Mouse (Mus musculus) testis, adult 2 months (tissue): ENCODE measurements around the gene Prdm5. TPM values are rescaled to one million over a fixed set of nuclear protein-coding genes. Genes with fewer than 3 reads are reported as not detected.

Source experiments
- H3K27ac ChIP-seq: fragments of 200-500 bp; 2 replicates; pipeline ENCODE4 v1.5.1; 2012; ENCODE audit warnings: low read depth, low read length; ENCODE audit not compliant: control insufficient read depth, insufficient read depth
- H3K27me3 ChIP-seq: fragments of 200-500 bp; 2 replicates; pipeline ENCODE4 v1.6.1; 2012; ENCODE audit warnings: mild to moderate bottlenecking, low read length, moderate library complexity; ENCODE audit not compliant: control insufficient read depth, insufficient read depth
- H3K36me3 ChIP-seq: fragments of 200-500 bp; 2 replicates; pipeline ENCODE4 v1.6.1; 2012; ENCODE audit warnings: mild to moderate bottlenecking, low read length; ENCODE audit not compliant: control insufficient read depth, insufficient read depth
- H3K4me1 ChIP-seq: fragments of 200-500 bp; 2 replicates; pipeline ENCODE4 v1.6.1; 2012; ENCODE audit warnings: low read length; ENCODE audit not compliant: control insufficient read depth, insufficient read depth
- H3K4me3 ChIP-seq: fragments of 200-500 bp; 2 replicates; pipeline ENCODE4 v1.5.1; 2012; ENCODE audit warnings: low read depth, mild to moderate bottlenecking, low read length, moderate library complexity, mixed read lengths; ENCODE audit not compliant: control insufficient read depth
- CTCF ChIP-seq: fragments of 200-500 bp; IDR thresholded peaks from 2 replicates; pipeline ENCODE4 v1.5.1; 2012; ENCODE audit warnings: low read depth, mild to moderate bottlenecking, inconsistent platforms, low read length, moderate library complexity; ENCODE audit not compliant: control insufficient read depth, insufficient read depth, insufficient replicate concordance
- POLR2A ChIP-seq: fragments of 200-500 bp; IDR thresholded peaks from 2 replicates; pipeline ENCODE4 v1.6.1; 2012; ENCODE audit warnings: low read depth, mild to moderate bottlenecking, inconsistent platforms, low read length, moderate library complexity; ENCODE audit not compliant: control insufficient read depth
- polyA plus RNA-seq: library from polyadenylated mRNA; depleted of rRNA; stranded (reverse); fragments of >200 nt; gene quantifications from 2 replicates; pipeline ENCODE4 v1.2.3, GENCODE M21; 2012

Gene Prdm5
- polyA plus RNA-seq, 1 experiment: 1.4 TPM

DNA sequence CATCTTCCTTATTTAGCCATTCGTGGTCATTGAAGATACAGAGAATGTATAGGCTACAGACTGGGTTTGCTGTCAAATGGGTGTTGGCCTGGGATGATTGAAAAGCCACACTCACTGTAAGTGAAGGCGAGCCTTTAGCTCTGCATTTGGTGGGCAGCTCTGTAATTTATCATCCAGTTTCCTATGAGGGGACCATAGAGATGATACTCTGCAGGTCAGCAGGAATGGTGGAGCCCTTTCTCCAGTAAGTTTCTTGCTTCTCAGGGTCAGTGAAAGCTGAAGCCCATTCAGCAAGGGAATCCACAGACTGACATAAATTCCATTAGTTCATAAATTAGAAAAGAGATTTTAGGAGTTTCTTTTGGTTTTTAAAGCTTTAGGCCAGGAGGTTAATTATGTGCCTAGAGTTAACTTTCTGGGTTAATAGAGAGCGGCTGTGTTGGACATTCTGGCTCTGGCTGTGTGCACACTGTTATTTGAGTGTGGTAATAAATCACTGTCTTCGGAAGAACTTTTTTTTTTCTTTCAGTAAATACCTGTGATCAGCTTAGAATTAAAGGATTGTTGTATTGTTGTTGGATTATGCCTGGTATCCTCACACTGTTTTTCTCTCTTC is 113.4 kb downstream of the Prdm5 start:
- Histone ChIP-seq H3K27ac (no peak overlapping the region), H3K36me3 (no peaks in the 10 kb centered on the region), H3K27me3 (no peaks in the 10 kb centered on the region), H3K4me3 (no peak overlapping the region), H3K4me1 (no peaks in the 10 kb centered on the region)
- no peak for TF ChIP-seq CTCF
- TF ChIP-seq POLR2A: no peak

DNA sequence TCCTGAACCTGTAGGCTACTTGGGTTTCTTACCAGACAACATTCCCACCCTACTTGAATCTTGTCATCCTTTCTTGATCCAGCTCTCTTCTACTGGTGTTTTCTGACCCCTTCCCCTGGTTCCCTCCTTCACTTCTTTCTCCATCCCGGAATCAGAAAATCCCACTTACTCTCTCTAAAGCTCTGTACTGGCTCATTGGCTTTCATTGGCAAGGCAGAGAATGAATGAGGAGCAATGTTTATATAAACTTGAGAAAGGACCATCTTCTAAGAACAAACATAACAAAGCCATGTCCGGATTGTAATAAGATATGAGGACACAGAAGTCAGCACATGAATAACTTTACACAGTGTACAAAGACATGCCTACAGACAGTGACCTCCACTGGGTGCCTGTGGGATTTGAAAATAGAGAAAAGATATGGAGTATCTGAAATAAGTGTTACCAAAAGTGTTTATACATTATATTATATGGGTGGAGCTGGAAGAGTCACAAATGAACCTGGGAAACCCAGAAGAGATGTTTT is 127.9 kb downstream of the Prdm5 start:
- TF ChIP-seq POLR2A (no peak), CTCF (no peak)
- H3K4me1 ChIP-seq: no peaks in the 10 kb centered on the region
- no peak overlapping the region for H3K27ac ChIP-seq
- no peak overlapping the region for H3K4me3 ChIP-seq
- H3K27me3 ChIP-seq: no peaks in the 10 kb centered on the region
- no peaks in the 10 kb centered on the region for H3K36me3 ChIP-seq

DNA sequence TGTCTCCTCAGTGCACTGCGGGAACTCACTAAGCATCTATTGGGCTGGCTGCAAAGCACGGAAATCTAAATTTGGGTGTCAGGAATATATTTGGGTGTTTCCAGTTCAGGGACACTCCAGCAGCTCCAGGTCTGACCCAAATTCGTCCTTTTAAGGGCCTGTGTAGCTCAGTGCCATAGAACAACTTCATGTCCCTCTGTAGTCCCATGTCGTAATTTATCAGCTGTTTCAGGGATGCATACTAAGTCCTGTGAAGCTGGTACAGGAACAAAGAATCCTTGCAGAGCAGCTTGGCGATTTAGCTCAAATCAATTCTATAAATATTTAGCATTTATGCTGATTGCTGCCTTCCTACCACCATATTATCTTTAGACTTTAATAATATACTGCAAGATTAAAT is 136.6 kb downstream of the Prdm5 start:
- no peaks in the 10 kb centered on the region for H3K36me3 ChIP-seq
- H3K4me3 ChIP-seq: no peak overlapping the region
- H3K27me3 ChIP-seq: no peaks in the 10 kb centered on the region
- TF ChIP-seq CTCF: no peak
- H3K4me1 ChIP-seq: no peaks in the 10 kb centered on the region
- no peak overlapping the region for H3K27ac ChIP-seq

DNA sequence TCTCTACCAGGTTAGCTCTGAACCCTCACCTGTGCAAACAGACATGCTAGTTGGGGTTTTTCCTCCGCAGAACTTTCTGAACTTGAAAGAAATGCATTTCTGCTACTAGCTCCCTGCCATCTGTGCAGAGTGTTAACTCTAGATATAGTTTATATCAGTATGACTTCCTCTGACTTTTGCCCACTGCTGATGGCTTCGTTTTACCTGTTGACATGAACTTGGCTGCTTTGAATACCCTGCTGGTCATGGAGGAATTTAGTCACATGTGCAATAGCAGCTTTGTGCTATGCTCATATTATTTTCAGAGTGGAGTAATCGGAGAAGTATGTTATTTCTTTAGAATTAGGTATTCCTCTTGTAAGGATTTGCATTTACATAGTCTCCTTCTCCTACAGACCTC is 142.9 kb downstream of the Prdm5 start:
- Histone ChIP-seq H3K27ac (no peak overlapping the region), H3K36me3 (no peaks in the 10 kb centered on the region), H3K4me3 (no peak overlapping the region), H3K4me1 (no peaks in the 10 kb centered on the region), H3K27me3 (no peaks in the 10 kb centered on the region)
- TF ChIP-seq POLR2A (no peak), CTCF (no peak)

DNA sequence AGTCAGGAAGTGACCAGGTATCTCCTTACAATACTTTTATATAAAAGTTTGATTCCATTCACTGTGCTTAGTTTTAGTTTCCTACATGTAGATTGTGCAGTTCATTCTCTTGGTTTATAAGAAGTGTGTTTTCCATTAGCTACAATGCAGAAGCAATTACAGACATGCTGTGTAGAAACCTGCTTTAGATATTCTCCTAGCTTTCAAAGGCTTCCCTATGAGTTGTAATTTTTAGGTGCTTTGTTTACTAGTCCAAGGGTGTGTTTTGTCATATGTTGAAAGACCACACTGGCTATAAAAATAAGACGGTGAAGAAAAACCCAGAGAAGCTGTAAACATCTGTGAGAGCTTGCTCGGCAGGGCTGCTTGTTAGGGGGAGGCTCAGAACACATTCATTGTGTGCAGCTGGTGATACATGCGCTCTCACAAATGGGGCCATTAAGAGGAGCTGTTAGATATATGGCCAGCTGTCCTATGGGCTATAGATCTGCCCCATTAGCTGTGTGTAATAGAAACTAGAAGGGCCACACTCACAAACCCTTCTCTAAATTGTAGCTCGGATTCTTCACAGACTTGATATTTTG is 144.8 kb downstream of the Prdm5 start:
- no peak overlapping the region for H3K27ac ChIP-seq
- TF ChIP-seq POLR2A: no peak
- no peak for TF ChIP-seq CTCF

DNA sequence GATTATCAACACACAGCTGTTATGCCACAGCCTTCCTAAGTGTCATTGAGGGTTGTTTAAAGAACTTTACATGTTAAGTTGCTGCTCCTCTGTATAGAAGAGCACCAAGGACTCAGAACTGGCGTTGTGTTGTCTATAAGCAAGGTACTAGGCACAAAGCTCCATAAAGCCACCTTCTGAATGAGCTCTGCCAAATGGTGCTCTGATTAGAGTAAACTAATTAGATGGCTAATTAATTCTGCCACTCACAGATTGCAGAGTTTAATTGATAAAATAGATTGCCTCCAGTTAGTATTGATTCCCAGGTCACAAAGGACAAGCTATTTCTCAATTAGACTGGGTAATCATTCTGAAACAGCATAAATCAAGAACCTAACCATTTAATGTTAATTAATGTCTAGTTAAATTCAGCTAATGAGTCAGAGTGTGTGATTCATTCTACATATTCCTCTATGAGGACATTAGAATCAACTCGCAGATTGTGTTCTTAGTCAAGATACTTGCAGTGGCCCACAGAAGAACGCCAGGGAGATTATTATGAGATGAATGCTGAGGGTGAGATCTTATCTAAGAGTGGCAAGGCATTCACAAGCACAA is 147.0 kb downstream of the Prdm5 start:
- Histone ChIP-seq H3K27ac (no peak overlapping the region), H3K27me3 (no peaks in the 10 kb centered on the region), H3K36me3 (no peaks in the 10 kb centered on the region), H3K4me3 (no peak overlapping the region), H3K4me1 (no peaks in the 10 kb centered on the region)
- TF ChIP-seq POLR2A (no peak), CTCF (no peak)

More for the DNA sequence above, 144.8 kb downstream of the Prdm5 start:
- H3K4me1 ChIP-seq: no peaks in the 10 kb centered on the region
- no peak overlapping the region for H3K4me3 ChIP-seq
- no peaks in the 10 kb centered on the region for H3K27me3 ChIP-seq
- H3K36me3 ChIP-seq: no peaks in the 10 kb centered on the region

DNA sequence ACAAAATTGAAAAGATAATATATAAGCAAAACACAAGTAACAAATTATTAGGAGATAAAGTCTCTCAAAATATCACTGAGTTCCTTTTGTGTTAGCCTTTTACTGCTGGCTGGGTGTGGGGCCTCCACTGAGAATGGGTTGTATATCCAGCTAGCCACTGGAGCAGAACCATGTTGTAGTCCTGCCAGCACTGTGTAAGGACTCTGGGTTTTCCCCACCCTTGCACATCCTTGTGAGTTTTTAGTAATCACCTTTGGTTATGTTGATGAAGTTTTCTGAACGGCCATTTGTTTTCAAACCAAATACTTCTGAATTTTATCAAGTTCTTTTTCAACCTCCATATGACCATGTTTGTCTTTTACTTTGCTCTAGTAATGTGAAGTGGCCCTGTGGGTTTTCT is 151.7 kb downstream of the Prdm5 start:
- Histone ChIP-seq H3K27me3 (no peaks in the 10 kb centered on the region), H3K36me3 (no peaks in the 10 kb centered on the region), H3K4me1 (no peaks in the 10 kb centered on the region), H3K27ac (no peak overlapping the region), H3K4me3 (no peak overlapping the region)
- TF ChIP-seq CTCF: no peak
- TF ChIP-seq POLR2A: no peak

DNA sequence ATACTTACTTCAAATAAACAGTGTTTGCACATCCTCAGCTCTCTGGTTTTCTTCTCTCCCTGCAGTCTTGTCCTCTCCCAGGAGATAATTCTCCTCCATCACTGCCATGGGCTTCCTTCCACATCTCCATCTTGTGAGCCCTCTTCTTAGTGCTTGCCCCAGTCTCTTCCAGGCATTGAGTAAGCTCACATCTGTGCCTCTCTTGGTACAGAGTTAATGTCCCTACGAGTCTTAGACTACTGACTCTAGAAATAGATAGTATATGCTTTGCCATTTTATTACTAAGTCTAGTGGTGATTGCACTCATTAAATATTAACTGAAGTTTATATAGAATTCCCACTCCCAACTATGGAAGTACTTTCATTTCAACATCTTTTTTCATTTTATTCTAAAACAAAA is 154.0 kb downstream of the Prdm5 start:
- Histone ChIP-seq H3K4me1 (no peaks in the 10 kb centered on the region), H3K36me3 (no peaks in the 10 kb centered on the region), H3K27me3 (no peaks in the 10 kb centered on the region), H3K27ac (no peak overlapping the region), H3K4me3 (no peak overlapping the region)
- no peak for TF ChIP-seq CTCF
- no peak for TF ChIP-seq POLR2A
